Mouse (Mus musculus) retina, embryonic 14.5 days (tissue): Measurements from ENCODE around the gene Pea15a.

Experiments used
- DNase-seq: peaks from one replicate; pipeline ENCODE4 v3.0.0-alpha.2; 2015; ENCODE audit warnings: low spot score

The Pea15a gene

DNA sequence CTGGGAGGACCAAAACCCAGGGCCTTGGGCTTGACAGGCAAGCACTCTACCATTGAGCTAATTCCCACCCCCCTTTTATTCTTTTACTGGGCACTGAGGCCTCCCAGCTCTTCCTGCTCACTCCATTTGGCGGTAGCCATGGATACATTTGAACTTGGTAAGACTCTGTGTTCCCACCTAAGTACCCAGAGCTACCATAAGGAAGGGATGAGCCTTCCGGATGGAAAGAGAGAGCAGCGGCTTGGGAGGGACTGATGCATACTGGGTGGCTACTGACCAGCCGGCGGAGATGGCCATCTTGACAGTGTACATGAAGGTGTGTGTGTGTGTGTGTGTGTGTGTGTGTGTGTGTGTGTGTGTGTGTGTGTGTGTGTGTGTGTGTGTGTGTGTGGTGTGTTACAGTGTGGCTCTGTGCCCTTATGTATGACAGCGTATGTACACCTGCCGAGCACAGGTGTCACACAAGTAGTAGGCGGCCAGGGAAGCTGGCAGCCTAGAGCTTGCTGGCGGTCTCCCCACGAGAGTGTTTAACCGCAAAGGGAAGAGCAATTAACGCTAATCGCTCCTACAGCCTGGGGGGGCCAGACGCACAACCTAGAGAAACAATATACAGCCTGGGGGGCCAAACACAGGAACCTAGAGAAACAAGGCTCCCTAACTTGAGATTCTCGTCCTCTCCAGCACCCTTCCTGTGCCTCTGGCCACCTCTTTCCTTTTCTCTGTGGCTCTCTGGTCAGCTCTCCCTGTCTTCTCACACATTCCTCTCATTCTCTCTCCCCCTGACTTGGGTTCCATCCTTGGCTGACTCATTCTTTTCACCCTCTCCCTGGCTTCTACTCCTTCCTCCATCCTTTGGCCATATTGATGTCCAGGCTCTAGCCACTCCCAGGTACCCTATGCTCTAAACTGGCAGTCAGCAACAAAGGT is 1.5 kb downstream of the Pea15a start:
- DNase-seq: no peak

DNA sequence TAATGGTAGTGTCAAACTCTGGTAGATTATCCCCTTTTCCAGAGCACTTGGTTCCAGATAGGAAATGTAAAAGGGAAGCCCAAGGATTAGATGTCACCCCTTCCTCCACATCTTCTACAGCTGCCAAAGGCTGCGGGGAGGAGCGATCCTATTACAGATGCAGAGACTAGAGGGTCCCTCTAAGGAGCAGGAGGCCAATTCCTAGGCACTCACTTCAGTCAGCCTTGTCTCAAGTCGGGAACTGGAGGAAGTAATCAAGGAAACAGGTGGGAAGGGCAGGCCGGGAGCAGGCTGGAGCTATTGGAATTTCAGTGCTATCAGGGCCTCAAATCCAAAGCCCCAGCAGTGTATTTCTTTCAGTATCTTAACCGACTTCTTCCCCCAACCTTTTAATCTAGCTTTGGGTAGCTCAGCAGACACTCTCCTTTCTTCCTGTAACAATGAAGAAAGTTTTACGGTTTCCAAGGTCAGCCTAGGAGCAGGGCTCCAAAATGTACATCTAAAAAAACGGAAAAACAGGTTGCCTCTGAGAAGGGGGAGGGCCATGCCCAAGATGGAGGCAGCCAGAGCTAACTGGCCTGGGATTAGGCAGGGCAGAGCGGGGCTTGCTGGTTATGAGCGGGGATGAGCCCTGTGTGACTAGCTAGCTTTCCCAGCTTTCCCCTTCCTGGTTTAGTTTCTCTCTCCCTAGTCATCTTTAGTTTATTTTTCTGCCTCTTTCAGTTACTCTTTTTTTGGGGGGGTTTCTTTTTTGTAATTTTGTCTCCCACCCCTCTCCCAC is 2.4 kb downstream of the Pea15a start:
- DNase-seq: peak; percentile 38

DNA sequence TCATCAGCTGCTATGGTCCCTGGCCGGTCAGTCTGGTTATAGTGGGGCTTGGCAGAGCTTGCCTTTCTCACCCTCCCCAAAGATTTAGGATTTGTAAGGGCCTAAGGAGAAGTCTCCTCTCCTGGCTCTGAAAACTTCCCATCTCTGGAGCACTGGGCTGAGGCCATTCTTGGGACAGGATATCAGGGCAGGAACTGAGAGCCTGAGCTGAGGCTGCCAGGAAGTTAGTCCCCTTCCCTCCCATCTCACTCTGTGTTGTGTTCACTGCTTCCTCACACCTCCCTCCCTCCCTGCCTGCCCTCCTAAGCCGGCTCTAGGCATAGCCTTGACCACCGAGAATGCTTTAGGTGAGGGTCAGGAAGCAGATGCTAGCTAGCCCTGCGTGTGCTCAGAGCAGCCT is 3.0 kb downstream of the Pea15a start:
- DNase-seq: no peak

DNA sequence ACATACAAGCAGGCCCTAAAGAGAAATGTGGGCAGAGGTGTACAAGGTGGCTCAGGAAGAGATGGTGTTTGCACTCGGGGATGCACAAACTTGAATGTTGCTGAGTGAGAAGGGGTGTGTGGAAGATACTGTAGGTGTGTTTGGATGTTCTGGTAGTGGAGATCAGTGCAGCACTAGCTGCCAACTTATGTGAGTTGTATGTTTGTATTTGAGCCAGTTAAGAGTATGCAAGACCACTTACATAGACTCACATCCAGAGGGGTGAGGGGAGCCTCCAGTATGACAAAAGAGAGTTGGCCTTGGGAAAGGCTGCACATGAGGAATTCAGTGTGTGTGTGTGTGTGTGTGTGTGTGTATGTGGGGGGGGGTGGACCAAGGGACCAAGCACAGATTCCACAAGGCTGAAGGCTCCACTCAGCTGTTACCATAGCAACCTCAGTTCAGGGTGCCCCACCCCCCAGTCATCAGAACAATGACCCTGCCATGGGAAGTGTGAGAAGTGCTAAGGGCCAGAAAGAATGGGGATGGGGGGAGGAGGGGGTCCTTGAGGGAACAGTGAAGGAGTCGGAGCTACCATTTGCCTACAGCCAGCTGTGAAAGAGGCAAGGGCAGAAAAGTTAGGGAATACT is 3.6 kb downstream of the Pea15a start:
- DNase-seq: peak; percentile 90

DNA sequence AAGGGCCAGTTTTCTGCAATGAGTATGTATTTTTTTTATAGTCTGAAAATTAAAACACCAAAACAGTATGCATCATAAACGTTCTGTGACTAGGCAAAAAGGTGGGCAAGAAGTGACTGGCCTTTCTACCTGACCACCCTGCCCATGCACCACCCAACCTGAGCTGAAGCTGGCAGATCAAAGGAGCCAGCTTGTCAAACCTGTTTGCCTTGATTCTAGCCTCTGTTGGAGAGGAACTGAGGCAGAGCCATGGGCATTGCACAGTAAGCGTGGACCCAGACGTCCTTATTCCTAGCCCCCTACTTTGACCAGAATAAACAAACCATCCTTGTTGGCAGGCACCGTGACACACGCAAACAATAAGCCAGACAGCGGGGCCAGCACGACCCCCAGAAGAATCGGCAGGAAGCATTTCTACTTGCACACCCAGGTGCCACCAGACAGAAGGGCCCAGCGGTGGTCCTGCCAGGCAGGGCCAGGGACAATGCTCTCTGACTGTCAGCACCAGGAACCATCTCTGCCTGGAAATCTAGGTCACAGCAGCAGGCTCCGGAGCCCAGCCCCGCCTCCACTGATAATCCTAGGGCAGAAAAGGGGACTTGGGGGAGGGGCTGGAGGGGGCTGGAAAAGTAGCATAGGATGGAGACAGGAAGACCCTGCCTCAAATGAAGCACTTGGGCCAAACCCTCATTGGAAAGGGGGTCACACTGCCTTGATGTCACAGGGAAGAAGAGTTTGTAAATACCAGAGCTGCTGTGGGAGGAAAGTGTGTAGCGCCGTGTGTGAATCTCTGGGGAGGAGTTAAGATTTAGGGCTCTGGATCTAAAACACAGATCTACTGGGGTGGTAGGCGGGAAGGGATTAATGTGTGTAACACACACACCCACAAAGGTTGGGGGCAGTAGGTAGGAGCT is 4.4 kb downstream of the Pea15a start:
- DNase-seq: peak; percentile 93

DNA sequence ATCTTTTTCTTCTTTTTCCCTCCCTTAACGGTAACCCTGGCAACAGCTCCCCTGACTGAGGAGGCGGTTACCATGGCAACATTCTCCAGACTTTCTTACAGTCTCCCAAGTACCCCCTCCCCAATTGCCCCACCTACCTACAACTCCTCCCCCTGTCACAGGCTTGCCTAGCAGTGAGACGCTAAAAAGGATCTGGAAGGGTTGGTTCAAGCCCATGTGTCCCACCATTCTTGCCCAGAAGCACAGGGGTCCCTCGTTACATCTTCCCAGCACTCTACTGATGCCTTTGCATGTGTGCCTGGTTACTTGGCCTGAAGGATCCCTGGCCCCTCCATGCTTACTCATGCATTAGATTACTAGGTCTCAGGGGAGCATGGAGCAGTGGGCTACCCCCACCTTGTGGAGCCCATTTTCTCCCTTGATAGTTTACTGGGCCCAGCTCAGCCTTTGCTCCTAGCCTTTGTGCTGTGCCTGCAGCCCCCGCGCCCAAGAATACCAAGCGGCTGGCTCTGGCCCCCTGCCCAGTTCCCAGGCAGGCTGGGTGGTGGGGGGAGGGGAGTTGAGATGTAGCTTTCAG is 5.6 kb downstream of the Pea15a start:
- peak; percentile 75 for DNase-seq

DNA sequence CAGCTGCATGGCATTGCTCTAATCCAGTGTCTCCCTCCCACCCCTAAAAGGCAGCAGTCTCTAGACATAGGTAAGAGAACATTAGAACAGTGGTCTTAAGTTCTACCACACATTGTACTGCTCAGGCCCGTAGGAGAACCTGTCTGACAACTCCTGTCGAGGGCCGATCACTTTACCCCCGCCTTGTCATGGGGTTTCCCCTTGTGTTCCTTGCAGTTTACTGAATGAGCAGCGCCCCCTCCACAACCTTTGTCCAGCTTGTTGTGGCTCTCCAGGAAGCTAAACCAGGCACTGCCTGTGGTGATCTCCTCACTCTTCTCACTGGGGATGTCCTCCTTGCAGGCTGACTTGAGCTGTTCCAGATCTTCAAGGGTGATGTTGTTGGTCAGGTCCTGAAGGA is 6.4 kb downstream of the Pea15a start:
- no peak for DNase-seq

DNA sequence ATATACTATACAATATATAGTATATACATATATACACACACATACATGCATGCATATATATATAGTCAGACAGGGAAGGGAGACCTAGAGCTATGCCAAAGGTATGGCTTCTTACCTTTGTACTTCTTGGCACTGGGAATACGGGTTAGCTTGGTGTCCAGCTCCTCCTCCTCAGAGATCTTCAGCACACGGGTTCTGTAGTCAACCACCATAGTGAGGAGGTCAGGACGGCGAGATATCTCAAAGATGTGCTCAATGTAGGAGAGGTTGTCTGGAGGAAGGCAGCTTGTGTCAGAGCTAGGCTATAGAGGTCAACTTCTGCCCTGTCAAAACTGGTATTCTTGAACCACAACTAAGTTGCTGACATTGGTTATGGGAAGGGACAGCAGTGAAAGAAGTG is 7.6 kb downstream of the Pea15a start:
- no peak for DNase-seq

DNA sequence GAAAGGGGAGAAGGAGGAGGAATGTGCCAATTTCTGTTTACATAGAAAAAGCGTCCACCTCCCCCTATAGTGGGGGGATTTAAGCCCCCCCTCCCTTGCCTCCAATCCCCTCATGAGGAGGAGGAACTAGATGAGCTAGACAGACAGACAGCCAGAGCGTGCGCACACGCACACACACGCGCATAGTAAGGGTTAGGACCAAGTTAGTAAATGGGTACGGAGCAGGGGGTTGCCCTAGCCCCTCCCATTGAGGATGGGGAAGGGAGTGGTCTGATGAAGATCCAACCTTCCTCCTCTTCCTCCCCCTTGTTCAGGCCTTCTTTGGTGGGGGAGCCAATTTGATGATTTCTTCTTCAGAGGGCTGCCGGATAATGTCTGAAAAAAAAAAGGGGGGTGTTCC is 8.3 kb downstream of the Pea15a start:
- DNase-seq: no peak

DNA sequence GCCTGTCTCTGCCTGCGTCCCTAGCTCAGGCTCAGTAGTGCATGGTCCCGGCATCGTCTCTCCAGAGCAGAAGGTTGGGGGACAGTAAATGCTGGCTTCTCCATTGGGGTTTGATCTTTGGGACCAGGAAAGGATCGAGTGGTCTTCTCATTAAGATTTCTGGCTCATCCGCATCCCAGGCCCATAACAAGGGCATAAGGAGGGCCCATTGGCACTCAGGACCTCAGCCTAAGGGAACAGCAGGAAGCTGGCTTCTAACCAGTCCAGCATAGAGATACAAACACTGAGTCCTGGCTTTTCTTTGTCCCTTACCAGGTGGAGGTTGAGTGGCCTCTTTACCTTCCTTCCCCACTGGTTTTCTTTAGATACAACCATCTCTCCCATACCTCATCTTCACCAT is 8.8 kb downstream of the Pea15a start:
- no peak for DNase-seq

DNA sequence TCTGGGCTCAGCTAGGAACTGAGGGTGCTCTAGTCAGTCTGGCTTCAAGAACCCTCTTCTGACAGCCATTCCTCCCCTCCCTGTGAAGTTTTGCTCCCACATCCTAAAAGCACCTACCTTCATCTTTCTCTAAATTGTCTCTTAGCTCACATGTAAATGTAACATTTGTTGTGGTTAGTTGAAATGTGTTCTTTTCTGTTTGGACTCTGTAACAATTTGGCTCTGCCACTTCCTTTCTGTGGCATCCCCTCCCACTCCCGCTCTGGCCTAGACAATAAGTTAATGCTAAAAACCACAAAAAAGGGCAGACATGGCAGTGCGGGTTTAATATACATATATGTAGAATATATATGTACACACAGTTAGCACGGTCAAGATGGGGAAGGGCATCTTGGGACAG is 9.5 kb downstream of the Pea15a start:
- no peak for DNase-seq

DNA sequence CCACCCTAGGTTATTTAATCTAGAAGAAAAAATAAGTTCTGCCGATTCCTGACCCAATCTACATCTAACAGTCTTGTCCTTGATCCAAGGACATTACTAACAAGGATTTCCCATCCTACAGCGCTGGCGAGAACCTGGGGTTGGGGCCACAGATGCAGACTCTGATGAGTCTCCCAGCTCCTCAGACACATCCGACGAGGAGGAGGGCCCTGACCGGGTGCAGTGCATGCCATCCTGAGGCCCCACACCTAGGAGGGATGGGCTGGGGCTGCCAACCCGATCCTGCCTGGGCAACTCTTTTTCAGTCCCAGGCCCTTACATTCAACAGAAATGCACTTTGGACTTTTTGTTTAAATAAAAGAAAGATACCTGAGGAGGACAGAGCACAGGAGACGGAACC is 12.2 kb downstream of the Pea15a start:
- no peak for DNase-seq

DNA sequence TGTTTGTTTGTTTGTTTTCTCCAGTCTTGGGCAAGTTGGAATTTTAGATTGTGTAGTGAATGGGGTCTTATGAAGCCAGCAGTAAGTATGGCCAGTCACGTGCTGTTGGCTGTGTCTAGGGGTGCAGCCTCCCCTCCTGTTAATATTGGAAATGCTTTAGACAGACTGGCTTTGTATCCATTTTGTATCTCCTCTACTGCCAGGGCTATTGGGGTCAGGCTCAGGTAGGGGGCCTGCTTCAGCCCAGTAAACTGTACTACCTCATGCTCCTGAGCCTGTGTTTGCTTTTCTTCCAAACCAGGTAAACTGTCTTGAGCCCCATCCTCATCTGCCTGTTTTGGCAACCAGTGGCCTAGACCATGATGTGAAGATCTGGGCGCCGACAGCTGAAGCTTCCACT is 14.4 kb downstream of the Pea15a start:
- DNase-seq: no peak

DNA sequence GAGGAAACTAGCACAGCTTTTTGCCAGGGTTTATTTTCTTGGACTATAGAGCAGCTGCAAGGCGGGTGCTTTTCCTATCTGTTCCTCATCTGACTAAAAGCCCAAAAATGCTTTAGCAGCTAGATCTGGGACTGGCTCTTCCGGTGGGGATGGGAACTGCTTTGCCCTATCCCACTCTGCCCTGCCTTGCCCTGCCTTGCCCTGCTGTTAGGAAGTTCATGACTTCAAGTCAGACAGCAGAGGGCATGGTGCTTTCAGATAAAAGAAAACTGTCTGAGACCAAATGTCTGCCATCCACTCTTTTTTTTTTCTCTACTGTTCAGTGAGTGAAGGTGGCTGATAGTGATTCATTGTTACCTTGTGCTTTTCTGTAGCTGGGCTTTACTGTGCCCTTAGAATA is 15.0 kb downstream of the Pea15a start:
- DNase-seq: no peak

DNA sequence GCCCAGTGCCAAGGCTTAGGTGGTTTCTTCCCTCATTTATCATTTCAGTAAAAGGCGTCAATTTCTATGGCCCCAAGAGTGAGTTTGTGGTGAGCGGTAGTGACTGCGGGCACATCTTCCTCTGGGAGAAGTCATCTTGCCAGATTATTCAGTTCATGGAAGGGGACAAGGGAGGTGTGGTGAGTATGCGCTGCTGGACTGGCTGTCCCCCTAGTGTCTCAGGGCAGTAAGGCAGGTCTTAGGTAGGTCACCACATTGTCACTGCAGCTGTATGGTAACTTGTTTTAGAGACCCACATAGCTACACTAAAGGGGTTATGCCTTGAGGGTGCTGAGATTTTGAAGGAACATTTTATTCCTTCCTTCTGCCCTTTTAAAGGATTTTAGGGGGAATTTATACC is 17.7 kb downstream of the Pea15a start:
- peak; percentile 68 for DNase-seq

DNA sequence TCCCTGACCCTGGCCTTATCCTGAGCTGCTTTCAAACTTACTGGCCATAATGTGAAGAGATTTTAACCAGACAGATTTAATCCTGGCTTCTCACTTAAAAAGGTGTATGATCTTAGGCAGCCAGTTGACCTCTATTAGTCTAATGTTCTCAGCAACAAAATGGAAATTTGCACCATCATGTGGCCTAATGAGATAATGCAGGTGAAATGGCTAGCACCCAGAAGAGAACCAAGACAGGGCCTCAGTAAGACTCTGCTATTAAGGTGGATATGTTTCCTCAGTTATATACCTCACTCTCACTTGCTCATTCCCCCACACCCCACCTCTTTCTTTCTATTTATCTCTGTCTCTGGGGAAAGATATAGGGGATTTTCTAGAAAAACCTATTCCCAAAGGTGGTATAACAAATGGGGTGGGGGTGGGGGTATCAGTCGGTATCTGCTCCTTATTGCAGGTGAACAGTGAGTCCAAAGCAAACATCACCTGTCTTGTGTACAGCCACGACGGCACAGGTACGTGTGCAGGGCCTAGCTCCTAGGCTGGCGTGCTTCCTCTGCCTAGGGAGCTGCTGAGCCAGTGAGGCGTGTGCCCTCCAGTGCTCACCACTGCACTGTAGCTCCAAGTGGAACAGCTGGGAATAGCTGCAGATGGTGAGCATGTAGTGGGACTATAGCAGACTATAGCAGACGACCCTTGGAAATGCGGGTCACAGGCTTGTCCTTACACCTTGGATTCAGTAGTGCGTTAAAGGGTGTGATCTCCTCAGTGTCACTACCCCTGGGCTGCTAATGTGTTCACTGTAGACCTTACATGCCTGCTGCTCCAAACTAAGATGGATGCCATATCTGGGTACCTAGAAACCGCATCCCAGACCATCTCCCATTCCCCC is 20.0 kb downstream of the Pea15a start:
- DNase-seq: peak; percentile 63

DNA sequence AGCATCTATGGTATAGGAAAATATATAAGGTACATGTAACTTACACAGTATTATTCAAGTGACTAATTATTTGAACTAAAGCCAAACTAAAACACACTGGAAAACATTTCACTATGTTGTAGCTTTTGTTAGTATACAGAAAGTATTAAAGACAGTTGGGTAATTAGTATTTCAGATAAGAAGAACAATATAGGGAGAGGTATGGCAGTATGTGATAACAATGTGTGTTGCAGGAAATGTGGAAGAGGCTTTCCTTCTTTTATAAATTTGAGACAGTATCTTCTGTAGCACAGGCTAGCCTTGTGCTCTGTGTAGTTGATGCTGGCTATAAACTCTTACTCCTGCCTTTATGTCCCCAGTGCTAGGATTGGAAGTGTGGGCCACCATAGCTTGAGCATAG is 22.7 kb downstream of the Pea15a start:
- DNase-seq: no peak

DNA sequence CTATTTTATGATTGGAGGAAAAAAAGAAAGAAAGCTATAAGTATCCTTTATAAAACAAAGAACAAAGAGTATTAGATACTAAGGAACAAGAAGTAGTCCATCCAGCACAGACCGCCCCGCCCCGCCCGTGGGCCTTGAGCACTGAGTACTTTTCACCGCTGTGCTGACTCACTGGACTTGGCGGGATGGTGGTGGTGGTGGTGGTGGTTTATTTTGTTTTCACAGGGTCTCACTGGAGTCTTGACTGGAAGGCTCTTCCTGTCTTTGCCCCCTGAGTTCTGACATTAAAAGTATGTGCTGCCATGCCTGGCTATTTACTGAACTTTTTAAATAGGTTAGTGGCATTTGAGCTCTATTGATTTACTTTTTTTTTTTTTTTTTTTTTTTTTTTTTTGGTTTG is 23.5 kb downstream of the Pea15a start:
- no peak for DNase-seq

DNA sequence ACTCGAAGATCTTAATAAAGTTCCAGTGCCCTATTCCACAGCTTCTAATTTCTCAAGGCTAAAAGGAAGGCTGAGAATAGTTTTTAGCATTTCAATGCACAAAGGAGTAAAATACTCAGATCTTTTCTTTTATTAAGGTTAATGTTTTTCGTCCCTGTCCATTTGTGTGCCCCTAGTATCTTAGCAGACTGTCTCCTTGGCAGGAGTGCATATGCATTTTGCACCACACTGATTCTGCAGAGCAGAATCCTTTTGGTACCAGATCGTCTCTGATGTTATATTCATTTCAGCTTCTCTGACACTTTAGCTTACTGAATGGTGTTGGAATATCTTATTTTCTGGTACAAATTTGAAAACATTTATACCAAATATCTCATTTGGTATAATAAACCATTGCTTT is 24.8 kb downstream of the Pea15a start:
- DNase-seq: no peak

DNA sequence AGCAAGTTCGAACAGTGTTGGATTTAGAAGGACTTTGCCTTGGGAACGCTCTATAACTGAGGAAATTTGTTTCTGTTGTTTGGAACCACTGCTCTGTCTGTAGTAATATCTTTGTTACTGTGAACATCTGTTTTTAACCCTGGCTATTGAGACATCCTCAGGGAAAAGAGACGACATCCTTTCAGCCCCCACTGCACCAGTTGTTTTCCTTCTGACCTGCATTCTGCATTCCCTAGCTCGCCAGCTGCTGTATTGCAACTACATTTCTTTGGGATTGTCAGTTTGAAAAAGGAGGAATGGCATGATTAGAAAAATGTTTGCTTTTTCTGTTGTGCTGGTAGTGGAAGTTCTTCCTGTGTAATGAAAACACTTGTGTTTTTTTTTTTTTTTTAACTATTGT is 25.7 kb downstream of the Pea15a start:
- no peak for DNase-seq
